Mouse (Mus musculus): ENCODE measurements at regions not wholly inside any gene's neighbourhood (a gene's known extent, or its start where the extent isn't known, plus 50 kb on each side); places are given as distances from the start of the nearest gene placed in this dataset.

GRCm38 (mm10) chr1:183504103-183504841 is 86.3 kb downstream of the Hhipl2 start:
- Histone ChIP-seq H3K4me3 (ENCODE audit: low read depth, low read length) (no peak overlapping the region), H3K4me2 (ENCODE audit: low read depth, low read length) (no peak overlapping the region), H3K4me1 (ENCODE audit: control insufficient read depth, insufficient read depth, low read length) (no peaks in the 10 kb centered on the region), H3K9me3 (ENCODE audit: control insufficient read depth, low read length) (no peaks in the 10 kb centered on the region), H3K27ac (replicated peaks; ENCODE audit: low read depth, low read length) (no peak overlapping the region), H3K36me3 (ENCODE audit: control insufficient read depth, insufficient read depth, low read length) (no peaks in the 10 kb centered on the region), H3K27me3 (replicated peaks; ENCODE audit: control insufficient read depth, insufficient read depth, low read length) (no peaks in the 10 kb centered on the region), H3K9ac (ENCODE audit: low read depth, low read length) (no peak overlapping the region)
- DNase-seq (ENCODE audit: low spot score) (no peak), ATAC-seq (ENCODE audit: low read depth) (no peak)
- 87% methylated on average over 14 of the region's 14 CpGs for WGBS

- H3K9ac ChIP-seq (ENCODE audit: low read depth, low read length): no peak overlapping the region
- no peak overlapping the region for H3K4me3 ChIP-seq (ENCODE audit: low read depth, low read length)
- H3K4me1 ChIP-seq (ENCODE audit: control insufficient read depth, insufficient read depth, low read length): no peaks in the 10 kb centered on the region
- H3K36me3 ChIP-seq (ENCODE audit: control insufficient read depth, insufficient read depth, low read length): no peaks in the 10 kb centered on the region
- H3K9me3 ChIP-seq (ENCODE audit: control insufficient read depth, low read length): no peaks in the 10 kb centered on the region
- WGBS: 80% methylated on average over 2 of the region's 2 CpGs
- H3K27me3 ChIP-seq (replicated peaks; ENCODE audit: control insufficient read depth, insufficient read depth, low read length): no peaks in the 10 kb centered on the region
- ATAC-seq (ENCODE audit: low read depth): no peak
- no peak for DNase-seq (ENCODE audit: low spot score)
- no peak overlapping the region for H3K4me2 ChIP-seq (ENCODE audit: low read depth, low read length)
- H3K27ac ChIP-seq (replicated peaks; ENCODE audit: low read depth, low read length): no peak overlapping the region
Observed at GRCm38 (mm10) chr1:183507893-183508292, 89.9 kb downstream of the Hhipl2 start.

GRCm38 (mm10) chr1:183510759-183511158 is 92.7 kb downstream of the Hhipl2 start:
- DNase-seq (ENCODE audit: low spot score): peak; percentile 26
- H3K4me1 ChIP-seq (ENCODE audit: control insufficient read depth, insufficient read depth, low read length): no peaks in the 10 kb centered on the region
- ATAC-seq (ENCODE audit: low read depth): no peak
- no peaks in the 10 kb centered on the region for H3K9me3 ChIP-seq (ENCODE audit: control insufficient read depth, low read length)
- no peak overlapping the region for H3K9ac ChIP-seq (ENCODE audit: low read depth, low read length)
- H3K36me3 ChIP-seq (ENCODE audit: control insufficient read depth, insufficient read depth, low read length): no peaks in the 10 kb centered on the region
- WGBS: 78% methylated on average over 10 of the region's 10 CpGs
- no peak overlapping the region for H3K4me2 ChIP-seq (ENCODE audit: low read depth, low read length)
- no peak overlapping the region for H3K27ac ChIP-seq (replicated peaks; ENCODE audit: low read depth, low read length)
- no peak overlapping the region for H3K4me3 ChIP-seq (ENCODE audit: low read depth, low read length)
- no peaks in the 10 kb centered on the region for H3K27me3 ChIP-seq (replicated peaks; ENCODE audit: control insufficient read depth, insufficient read depth, low read length)

GRCm38 (mm10) chr1:183513876-183514275 is 95.9 kb downstream of the Hhipl2 start:
- DNase-seq (ENCODE audit: low spot score) (no peak), ATAC-seq (ENCODE audit: low read depth) (no peak)
- Histone ChIP-seq H3K9me3 (ENCODE audit: control insufficient read depth, low read length) (no peaks in the 10 kb centered on the region), H3K27ac (replicated peaks; ENCODE audit: low read depth, low read length) (no peak overlapping the region), H3K4me1 (ENCODE audit: control insufficient read depth, insufficient read depth, low read length) (no peaks in the 10 kb centered on the region), H3K36me3 (ENCODE audit: control insufficient read depth, insufficient read depth, low read length) (no peaks in the 10 kb centered on the region), H3K4me2 (ENCODE audit: low read depth, low read length) (no peak overlapping the region), H3K9ac (ENCODE audit: low read depth, low read length) (no peak overlapping the region), H3K27me3 (replicated peaks; ENCODE audit: control insufficient read depth, insufficient read depth, low read length) (no peaks in the 10 kb centered on the region), H3K4me3 (ENCODE audit: low read depth, low read length) (no peak overlapping the region)
- 76% methylated on average over 3 of the region's 3 CpGs for WGBS

- Histone ChIP-seq H3K27ac (replicated peaks; ENCODE audit: low read depth, low read length) (no peak overlapping the region), H3K9ac (ENCODE audit: low read depth, low read length) (no peak overlapping the region), H3K27me3 (replicated peaks; ENCODE audit: control insufficient read depth, insufficient read depth, low read length) (no peaks in the 10 kb centered on the region), H3K9me3 (ENCODE audit: control insufficient read depth, low read length) (no peaks in the 10 kb centered on the region), H3K4me3 (ENCODE audit: low read depth, low read length) (no peak overlapping the region), H3K4me2 (ENCODE audit: low read depth, low read length) (no peak overlapping the region), H3K36me3 (ENCODE audit: control insufficient read depth, insufficient read depth, low read length) (no peaks in the 10 kb centered on the region), H3K4me1 (ENCODE audit: control insufficient read depth, insufficient read depth, low read length) (no peaks in the 10 kb centered on the region)
- DNase-seq (ENCODE audit: low spot score): no peak
- 73% methylated on average over 15 of the region's 15 CpGs for WGBS
- no peak for ATAC-seq (ENCODE audit: low read depth)
Observed at GRCm38 (mm10) chr1:183514281-183514983, 96.4 kb downstream of the Hhipl2 start.

- H3K27ac ChIP-seq (replicated peaks; ENCODE audit: low read depth, low read length): no peak overlapping the region
- ATAC-seq (ENCODE audit: low read depth): no peak
- no peak overlapping the region for H3K9ac ChIP-seq (ENCODE audit: low read depth, low read length)
- no peak for DNase-seq (ENCODE audit: low spot score)
- no peak overlapping the region for H3K4me3 ChIP-seq (ENCODE audit: low read depth, low read length)
- 73% methylated on average over 2 of the region's 2 CpGs for WGBS
- H3K36me3 ChIP-seq (ENCODE audit: control insufficient read depth, insufficient read depth, low read length): no peaks in the 10 kb centered on the region
- no peaks in the 10 kb centered on the region for H3K4me1 ChIP-seq (ENCODE audit: control insufficient read depth, insufficient read depth, low read length)
- no peaks in the 10 kb centered on the region for H3K27me3 ChIP-seq (replicated peaks; ENCODE audit: control insufficient read depth, insufficient read depth, low read length)
- H3K4me2 ChIP-seq (ENCODE audit: low read depth, low read length): no peak overlapping the region
- H3K9me3 ChIP-seq (ENCODE audit: control insufficient read depth, low read length): no peaks in the 10 kb centered on the region
Observed at GRCm38 (mm10) chr1:183514984-183515287, 96.9 kb downstream of the Hhipl2 start.

GRCm38 (mm10) chr1:183516167-183516566 is 98.2 kb downstream of the Hhipl2 start:
- Histone ChIP-seq H3K9me3 (ENCODE audit: control insufficient read depth, low read length) (no peaks in the 10 kb centered on the region), H3K27ac (replicated peaks; ENCODE audit: low read depth, low read length) (no peak overlapping the region), H3K36me3 (ENCODE audit: control insufficient read depth, insufficient read depth, low read length) (no peaks in the 10 kb centered on the region), H3K9ac (ENCODE audit: low read depth, low read length) (no peak overlapping the region), H3K27me3 (replicated peaks; ENCODE audit: control insufficient read depth, insufficient read depth, low read length) (no peaks in the 10 kb centered on the region), H3K4me2 (ENCODE audit: low read depth, low read length) (no peak overlapping the region), H3K4me3 (ENCODE audit: low read depth, low read length) (no peak overlapping the region), H3K4me1 (ENCODE audit: control insufficient read depth, insufficient read depth, low read length) (no peaks in the 10 kb centered on the region; the same call in 1 of the 2 replicates)
- DNase-seq (ENCODE audit: low spot score): peak; percentile 11
- 65% methylated on average over 4 of the region's 4 CpGs for WGBS
- ATAC-seq (ENCODE audit: low read depth): no peak

- H3K27me3 ChIP-seq (replicated peaks; ENCODE audit: control insufficient read depth, insufficient read depth, low read length): no peaks in the 10 kb centered on the region
- no peak overlapping the region for H3K27ac ChIP-seq (replicated peaks; ENCODE audit: low read depth, low read length)
- 87% methylated on average over 4 of the region's 4 CpGs for WGBS
- DNase-seq (ENCODE audit: low spot score): no peak
- no peaks in the 10 kb centered on the region for H3K9me3 ChIP-seq (ENCODE audit: control insufficient read depth, low read length)
- no peak for ATAC-seq (ENCODE audit: low read depth)
- H3K9ac ChIP-seq (ENCODE audit: low read depth, low read length): no peak overlapping the region
- no peak overlapping the region for H3K4me3 ChIP-seq (ENCODE audit: low read depth, low read length)
- no peaks in the 10 kb centered on the region for H3K36me3 ChIP-seq (ENCODE audit: control insufficient read depth, insufficient read depth, low read length)
- H3K4me1 ChIP-seq (ENCODE audit: control insufficient read depth, insufficient read depth, low read length): no peaks in the 10 kb centered on the region; the same call in 1 of the 2 replicates
- no peak overlapping the region for H3K4me2 ChIP-seq (ENCODE audit: low read depth, low read length)
Observed at GRCm38 (mm10) chr1:183517236-183517635, 99.2 kb downstream of the Hhipl2 start.

GRCm38 (mm10) chr1:183521569-183521968 is 103.6 kb downstream of the Hhipl2 start:
- Histone ChIP-seq H3K9me3 (ENCODE audit: control insufficient read depth, low read length) (no peaks in the 10 kb centered on the region; the same call in 1 of the 2 replicates), H3K4me1 (ENCODE audit: control insufficient read depth, insufficient read depth, low read length) (no peaks in the 10 kb centered on the region; the same call in 1 of the 2 replicates), H3K4me2 (ENCODE audit: low read depth, low read length) (no peak overlapping the region), H3K27ac (replicated peaks; ENCODE audit: low read depth, low read length) (no peak overlapping the region), H3K36me3 (ENCODE audit: control insufficient read depth, insufficient read depth, low read length) (no peaks in the 10 kb centered on the region), H3K27me3 (replicated peaks; ENCODE audit: control insufficient read depth, insufficient read depth, low read length) (no peaks in the 10 kb centered on the region), H3K4me3 (ENCODE audit: low read depth, low read length) (no peak overlapping the region), H3K9ac (ENCODE audit: low read depth, low read length) (no peak overlapping the region)
- no peak for ATAC-seq (ENCODE audit: low read depth)
- 81% methylated on average over 7 of the region's 7 CpGs for WGBS
- DNase-seq (ENCODE audit: low spot score): no peak
